Mouse (Mus musculus) cerebellum, adult 2 months (tissue): Measurements from ENCODE around the gene Gm11020.

Source experiments
- CTCF ChIP-seq: fragments of 200-500 bp; IDR thresholded peaks from 2 replicates; pipeline ENCODE4 v1.5.1; 2011; ENCODE audit warnings: low read depth, mild to moderate bottlenecking, control low read depth, low read length, moderate library complexity, borderline replicate concordance; ENCODE audit not compliant: insufficient read depth
- POLR2A ChIP-seq: fragments of 200-500 bp; IDR thresholded peaks from 2 replicates; pipeline ENCODE4 v1.6.1; 2011; ENCODE audit warnings: low read length, control low read depth, borderline replicate concordance; ENCODE audit not compliant: insufficient read depth

DNA sequence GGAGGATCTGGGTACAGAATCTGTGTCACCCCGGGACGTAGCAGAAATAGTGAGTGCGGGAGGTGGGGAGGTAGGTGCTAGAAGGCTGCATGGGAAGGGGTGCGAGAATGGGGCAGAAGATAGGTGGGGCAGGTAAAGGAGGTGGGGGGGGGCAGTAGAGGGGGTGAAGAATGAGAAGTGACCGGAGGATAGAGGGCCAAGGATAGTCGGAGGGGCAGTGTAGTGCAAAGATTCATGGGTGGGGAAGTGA lies 18.5 kb downstream of the Gm11020 start:
- TF ChIP-seq CTCF (no peak), POLR2A (no peak)
